Mouse (Mus musculus) layer of hippocampus, postnatal 14 days (tissue): ENCODE results near the gene Ube2a. TPM values are rescaled to one million over a fixed set of nuclear protein-coding genes. Genes with fewer than 3 reads are reported as not detected.

Experiments
- DNase-seq, 2 experiments: peaks; one replicate each; pipeline ENCODE4 v3.0.0; 2021 to 2022; ENCODE audit warnings: low spot score in 2 of 2, mixed read lengths in 1 of 2
- long read RNA-seq, 2 experiments: library from polyadenylated mRNA; stranded (forward); transcript quantifications; one replicate each; pipeline ENCODE4 v2.0.0; 2021
- total RNA-seq, 2 experiments: library from RNA; stranded (reverse); gene quantifications; 2 replicates each; pipeline ENCODE4 v1.2.3; 2021

The Ube2a gene
- 10 to 100 TPM; 56.5 to 59.6 TPM for total RNA-seq
- long read RNA-seq, experiment 1, transcript Ube2a-201 (6 exons, 1,732 nt), result major isoform, 27 of 28 reads
- long read RNA-seq, experiment 1, partial matches to known transcripts, result 0 of 28 reads
- long read RNA-seq, experiment 1, other reads (novel, unspliced or antisense), result 1 of 28 reads
- long read RNA-seq, experiment 2, transcript Ube2a-201 (6 exons, 1,732 nt), result major isoform, 46 of 52 reads
- long read RNA-seq, experiment 2, partial matches to known transcripts, result 0 of 52 reads
- long read RNA-seq, experiment 2, other reads (novel, unspliced or antisense), result 2 of 52 reads

DNA sequence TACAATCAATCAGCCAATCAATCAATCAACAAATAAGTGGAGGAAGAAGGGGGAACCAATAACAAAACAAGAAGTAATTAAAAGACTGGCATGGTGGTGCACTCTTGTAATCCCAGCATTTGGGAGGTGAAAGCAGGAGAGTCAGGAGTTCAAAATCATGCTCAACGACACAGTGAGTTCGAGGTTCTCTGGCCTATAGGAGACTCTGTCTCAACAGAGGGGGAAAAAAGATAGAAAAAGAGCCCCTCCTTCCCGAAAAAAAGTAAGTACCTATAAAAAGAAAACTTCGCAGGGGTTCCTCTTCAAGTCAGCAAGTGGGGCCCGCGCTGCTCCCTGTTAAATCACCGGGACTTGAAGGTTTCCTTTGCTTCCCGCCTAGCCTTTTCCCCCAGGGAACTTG lies at the start of gene Ube2a, which contains the start of gene C330007P06Rik:
Gene Ube2a, plus strand, starts transcription at position 136 of the 400 bp plus-strand sequence.
Gene C330007P06Rik, minus strand, starts transcription at position 347 of the 400 bp plus-strand sequence.
- DNase-seq, result no peak

GRCm38 (mm10) chrX:36823932-36824711 lies 49.6 kb upstream of the Ube2a start:
- no peak for DNase-seq

DNA sequence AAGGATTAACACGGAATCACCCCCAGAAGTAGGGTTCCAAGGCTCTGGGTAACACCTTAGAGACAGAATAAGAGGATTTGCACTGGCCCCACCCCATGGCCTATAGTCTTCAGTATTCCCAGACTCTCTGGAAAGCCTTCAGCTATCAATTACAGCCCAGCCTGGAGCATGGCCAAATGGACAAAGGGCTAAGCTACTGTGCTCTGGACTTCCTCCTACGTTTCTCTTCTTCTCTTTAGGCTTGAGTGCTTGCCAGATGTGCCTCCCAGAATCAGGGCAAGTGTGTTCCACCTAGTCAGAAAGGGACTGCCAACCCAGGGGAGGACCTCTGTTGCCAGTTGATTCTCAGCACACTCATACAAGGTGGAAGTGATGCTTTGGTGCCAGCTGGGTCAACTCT lies 48.7 kb upstream of the Ube2a start:
- no peak for DNase-seq

DNA sequence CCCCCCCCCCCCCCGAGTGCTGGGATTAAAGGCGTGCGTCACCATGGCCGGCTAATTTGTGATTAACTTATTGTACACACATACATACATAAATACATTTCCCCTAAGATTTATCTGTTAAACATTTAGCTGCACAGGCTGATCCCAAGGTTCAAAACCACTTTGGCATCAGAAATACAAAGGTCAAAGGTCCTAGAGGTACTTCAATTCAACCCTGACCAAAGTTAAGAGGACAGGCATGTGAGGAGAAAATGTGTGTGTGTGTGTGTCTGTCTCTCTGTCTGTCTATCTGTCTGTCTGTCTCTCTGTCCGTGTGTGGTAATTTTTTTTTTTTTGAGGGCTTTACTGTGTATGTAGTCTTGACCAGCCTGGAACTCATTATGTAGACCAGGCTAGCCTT lies 46.8 kb upstream of the Ube2a start:
- no peak for DNase-seq

- no peak for DNase-seq
Measured at GRCm38 (mm10) chrX:36830271-36830670, 43.4 kb upstream of the Ube2a start.

GRCm38 (mm10) chrX:36831632-36832031 lies 42.1 kb upstream of the Ube2a start:
- DNase-seq, result no peak

DNA sequence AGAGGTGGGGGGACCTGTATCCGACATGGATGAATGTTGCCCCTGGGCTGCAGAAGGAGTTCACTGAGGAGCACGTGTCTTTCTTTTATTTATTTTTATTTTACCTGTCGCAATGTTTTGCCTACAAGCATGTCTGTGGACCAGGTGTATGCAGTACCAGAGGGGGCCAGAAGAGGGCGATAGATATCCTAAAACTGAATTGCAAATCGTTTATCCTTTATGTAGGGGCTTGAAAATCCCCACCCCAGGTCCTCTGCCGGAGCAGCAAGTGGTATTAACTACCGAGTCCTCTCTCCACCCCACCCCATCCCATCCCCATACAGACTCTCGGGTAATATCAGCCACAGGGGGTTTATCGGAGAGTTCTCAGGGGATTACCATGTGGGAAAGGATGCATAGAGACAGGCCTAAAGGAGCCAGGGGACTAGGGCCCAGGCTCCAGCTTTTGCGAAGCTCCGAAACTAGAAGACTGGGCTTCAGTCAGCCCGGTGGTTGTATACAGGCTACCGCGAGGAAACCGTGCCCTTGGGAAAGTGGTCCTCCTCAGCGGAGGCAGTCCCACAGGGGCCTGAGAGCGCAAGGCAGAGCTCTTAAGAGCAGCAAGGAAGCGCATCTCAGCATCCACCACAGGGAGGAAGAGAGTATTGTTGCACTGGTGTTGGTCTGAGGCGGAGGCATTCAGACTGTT lies 40.2 kb upstream of the Ube2a start:
- peak; percentile 64 to 73 for DNase-seq

DNA sequence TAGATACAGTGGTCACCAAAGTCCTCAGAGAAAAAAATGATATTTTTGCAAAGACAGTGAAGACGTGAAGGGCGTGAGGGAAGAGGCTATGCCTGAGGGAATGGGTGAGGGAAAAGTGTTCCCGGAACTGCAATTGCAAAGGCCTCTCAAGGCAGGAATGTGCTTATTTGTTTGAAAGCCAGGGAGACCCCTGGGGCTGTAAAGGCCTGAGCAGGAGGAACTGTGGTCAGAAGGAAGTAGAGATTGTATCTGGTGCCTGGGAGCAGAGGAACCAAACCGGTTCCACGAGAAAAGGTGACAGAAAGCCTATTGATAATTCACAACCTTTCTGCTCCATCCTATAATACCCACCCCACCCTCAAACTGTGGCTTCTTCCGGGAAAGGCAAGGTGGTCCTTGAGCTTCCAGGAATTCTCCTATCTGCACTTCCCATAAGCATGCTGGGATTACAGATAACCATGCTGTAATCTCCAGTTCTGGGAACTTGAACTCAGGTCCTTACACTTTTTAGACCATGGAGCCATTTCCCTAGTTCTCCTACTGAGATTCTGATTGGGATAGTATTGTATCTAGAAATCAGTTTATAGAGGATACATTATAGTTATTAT lies 36.5 kb upstream of the Ube2a start:
- no peak for DNase-seq

DNA sequence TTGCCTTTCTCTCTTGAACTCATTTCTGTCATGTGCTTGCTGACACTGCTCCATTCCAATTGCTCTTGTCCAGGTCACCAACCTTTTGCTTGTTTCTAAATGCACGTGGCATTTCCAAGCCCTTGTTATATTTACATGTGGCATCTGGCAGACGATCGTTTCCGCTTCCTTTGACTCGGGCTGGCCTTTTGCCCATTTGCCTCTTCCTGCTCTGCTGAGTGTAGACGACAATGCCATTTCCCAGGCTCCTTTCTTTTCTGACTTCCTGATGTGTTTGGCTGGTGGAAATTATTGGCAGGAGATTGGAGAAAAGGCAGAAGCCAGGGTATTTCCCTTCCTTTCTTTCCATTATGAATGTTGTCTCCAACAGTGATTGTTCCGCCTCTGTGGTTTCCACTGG lies 34.3 kb upstream of the Ube2a start:
- DNase-seq, result no peak

DNA sequence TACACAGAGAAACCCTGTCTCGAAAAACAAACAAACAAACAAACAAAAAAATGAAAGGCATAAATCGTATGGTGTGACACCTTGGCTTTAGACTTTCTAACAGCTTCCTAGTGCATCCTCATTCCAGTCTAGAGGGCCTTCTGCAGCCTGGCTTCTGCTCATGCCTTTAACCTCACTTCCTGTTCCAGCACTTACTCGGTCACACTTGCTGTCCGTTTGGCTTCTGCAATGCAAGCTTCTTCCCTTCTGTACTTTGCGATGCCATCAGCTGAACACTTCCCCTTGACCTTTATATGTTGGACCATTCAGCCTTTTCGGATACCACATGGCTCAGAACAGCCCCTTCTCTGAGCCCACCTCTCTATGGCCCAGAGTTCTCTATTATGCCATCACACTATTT lies 32.0 kb upstream of the Ube2a start:
- DNase-seq, result no peak

GRCm38 (mm10) chrX:36843346-36843990 lies 30.2 kb upstream of the Ube2a start:
- DNase-seq, result no peak

DNA sequence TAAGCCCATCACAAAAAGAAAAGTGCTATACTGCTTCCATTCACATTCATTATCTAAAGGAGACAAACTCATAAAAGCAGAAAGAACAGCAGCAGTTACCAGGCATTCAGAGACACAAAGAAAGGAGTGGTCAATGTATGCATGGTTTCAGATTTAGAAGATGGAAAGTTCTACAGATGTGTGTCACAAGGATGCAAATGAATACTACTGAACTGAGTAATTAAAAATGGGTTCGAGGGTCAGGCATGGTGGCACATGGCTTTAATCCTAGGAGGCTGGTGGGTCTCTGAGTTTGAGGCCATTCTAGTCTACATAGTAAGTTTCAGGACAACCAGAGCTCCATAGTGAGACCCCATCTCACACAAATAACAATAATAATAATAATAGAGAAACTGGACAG lies 26.5 kb upstream of the Ube2a start:
- no peak for DNase-seq

GRCm38 (mm10) chrX:36852631-36853030 lies 21.1 kb upstream of the Ube2a start:
- DNase-seq, result no peak

DNA sequence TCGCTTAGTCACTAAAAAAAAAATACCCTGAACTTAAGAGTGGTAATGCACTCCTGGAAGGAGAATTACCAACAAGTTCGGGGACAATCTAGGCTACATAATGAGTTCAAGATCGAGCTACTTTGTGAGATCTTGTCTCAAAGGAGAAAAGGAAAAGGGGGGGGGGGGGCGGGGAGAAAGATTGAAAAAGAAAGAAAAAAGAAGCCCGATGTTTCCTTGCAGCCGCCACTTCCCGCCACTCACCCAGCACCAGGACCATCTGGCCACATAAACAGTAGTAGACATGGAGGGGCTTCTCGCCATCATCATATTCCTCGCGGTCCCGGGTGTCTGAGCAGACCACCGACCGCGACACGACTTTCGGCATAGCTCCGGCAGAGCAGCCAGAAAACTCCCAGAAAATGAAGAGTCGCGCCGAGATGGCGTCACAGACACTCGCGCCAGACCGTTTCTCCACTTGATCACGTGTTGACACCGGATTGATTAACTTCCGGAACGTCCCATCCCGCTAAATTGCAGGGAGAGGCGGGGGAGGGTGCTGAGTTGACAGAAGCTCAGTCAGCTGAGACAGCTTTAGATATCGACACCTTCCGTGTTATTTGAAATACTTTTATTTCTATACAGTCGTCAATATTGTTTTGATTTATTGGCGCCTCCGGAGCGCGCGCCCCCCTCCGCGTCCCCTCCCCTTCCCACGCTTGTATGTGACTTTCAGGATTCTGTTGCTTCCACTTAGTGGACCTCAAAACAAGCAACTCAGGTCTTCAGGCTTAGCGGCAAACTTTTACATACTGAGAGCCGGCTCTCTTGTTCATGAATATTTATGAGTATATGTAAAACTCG lies 9.7 kb upstream of the Ube2a start:
- DNase-seq, result peak; percentile 76 to 88

DNA sequence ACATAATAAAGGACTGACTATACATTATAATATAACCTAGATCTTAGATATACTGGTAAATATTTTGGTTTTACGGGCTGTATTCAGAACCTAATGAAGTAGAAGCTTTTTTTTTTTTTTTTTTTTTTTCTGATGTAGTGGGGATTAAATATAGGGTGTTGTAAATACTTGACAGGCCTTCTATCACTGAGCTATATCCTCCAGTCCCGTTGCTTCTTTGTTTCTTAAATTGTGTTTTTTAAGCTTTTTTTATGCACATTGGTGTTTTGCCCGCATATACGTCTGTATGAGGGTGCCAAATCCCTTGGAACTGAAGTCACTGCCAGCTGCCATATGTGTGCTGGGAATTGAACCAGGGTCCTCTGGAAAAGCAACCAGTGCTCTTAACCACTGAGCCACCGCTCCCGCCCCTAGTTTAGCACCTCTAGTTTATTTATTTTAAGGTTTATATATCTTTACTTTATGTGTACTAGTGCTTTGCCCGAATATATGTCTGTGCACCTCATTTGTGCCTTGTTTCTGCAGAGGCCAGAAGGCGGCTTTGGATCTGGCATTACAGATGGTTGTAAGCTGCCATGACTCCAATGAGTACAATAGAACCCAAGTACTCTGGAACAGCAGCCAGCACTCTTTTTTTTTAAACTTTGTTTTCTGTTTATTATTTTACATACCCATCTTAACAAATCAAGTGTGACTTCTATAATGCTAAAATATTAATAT lies 8.9 kb upstream of the Ube2a start:
- DNase-seq, result no peak

- no peak for DNase-seq
Measured at GRCm38 (mm10) chrX:36870372-36870771, 3.3 kb upstream of the Ube2a start.

GRCm38 (mm10) chrX:36874178-36874696 lies 537 bp downstream of the Ube2a start:
- peak; percentile 82 to 84 for DNase-seq

GRCm38 (mm10) chrX:36874704-36875128 lies 1.0 kb downstream of the Ube2a start:
- DNase-seq, result peak in 1 of 2 experiments; percentile 9

DNA sequence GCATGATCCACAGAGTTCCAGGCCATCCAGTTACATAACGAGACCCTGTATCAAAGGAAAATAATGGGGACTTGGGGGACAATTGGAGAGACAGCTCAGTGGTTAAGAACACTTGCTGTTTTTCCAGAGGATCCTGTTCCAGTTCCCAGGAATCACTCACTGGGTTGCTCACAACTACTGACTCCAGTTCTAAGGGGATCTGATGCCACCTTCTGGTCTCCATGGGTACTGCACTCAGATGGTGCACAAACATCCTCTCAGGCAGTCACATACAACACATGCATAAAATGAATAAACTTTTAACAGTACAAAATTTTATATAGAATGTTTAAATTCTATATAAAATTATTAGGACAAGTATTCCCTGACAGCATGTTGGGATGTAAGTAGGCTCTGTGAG lies 11.0 kb downstream of the Ube2a start:
- no peak for DNase-seq
